Mouse (Mus musculus): ENCODE results near the gene Ireb2.
"Not testable (repeated sequence)": the region's sequence is repeated elsewhere in the genome, so short reads cannot be mapped to it uniquely, and the experiment has no call there.

Ireb2 gene

DNA sequence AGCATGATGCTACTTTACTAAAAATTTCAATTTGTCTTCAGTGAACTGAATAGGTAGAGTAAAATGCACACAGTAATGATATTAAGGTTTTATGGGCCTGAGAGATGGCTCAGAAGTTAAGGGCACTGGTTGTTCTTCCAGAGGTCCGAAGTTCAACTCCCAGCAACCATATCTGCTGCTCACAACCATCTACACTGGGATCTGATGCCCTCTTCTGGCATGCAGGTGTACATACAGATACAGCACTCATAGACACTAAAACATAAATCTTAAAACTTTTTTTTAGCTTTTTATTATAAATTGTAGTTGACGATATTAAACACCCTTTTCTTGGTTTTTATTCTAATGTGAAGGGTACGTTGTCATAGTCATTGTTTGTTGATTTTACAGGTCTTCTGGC, 33.5 kb downstream of the Ireb2 start:
- DNase-seq (ENCODE audit: low read depth, low spot score), result no peak

DNA sequence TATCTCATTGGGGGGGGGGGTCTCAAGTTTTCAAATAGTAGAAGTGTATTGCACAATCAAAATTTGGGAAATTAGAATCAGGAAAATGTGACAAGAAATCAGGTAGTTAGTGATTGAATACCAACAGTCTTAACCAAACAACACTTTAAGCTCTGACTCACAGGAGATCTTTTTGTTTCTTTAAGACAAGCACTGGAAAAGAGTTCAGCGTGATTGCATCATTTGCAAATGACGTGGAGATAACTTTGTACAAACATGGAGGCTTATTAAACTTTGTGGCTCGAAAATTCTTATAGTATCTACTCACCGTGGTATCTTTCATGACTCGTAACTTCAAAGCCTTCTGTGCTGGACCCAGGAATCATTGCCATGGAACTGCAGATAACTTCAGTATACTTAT, 45.9 kb downstream of the Ireb2 start:
- no peak for DNase-seq (ENCODE audit: low read depth, low spot score)

DNA sequence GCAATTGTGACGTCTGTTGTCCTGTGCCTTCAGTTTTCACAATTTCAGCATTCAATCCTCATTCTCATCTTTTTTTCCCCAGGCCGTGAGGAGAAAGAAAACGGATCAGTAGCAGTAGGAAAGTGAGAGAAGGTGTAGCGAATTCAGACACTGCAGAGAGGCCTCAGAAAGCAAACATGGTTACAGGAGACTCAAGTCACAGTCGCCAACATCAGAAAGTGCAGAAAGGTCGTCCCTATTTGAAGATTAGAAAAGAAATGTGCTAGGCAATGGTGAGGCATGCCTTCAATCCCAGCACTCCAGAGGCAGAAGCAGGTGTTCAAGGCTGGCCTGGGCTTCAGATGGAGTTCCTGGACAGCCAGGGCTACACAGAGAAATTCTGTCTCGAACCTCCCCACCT, 52.0 kb downstream of the Ireb2 start:
- DNase-seq (ENCODE audit: low read depth, low spot score), result no peak

DNA sequence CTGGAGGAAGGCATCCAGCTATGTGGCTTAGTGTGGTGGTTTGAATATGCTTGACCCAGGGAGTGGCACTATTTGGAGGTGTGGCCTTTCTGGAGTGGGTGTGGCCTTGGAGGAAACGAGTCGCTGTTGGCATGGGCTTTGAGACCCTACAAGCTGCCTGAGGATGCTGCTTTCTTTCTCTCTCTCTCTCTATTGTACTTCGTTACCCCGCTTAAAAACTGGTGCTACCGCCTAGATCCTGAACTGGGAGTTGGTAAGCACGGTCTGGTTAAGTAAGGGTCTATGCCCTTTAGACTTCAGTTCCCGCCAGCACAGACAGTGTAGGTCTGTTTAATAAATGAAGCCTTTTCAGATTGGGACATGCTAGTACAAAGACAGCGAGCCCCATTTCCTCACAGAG, 52.8 kb downstream of the Ireb2 start:
- DNase-seq (ENCODE audit: low read depth, low spot score), result peak; percentile 4

DNA sequence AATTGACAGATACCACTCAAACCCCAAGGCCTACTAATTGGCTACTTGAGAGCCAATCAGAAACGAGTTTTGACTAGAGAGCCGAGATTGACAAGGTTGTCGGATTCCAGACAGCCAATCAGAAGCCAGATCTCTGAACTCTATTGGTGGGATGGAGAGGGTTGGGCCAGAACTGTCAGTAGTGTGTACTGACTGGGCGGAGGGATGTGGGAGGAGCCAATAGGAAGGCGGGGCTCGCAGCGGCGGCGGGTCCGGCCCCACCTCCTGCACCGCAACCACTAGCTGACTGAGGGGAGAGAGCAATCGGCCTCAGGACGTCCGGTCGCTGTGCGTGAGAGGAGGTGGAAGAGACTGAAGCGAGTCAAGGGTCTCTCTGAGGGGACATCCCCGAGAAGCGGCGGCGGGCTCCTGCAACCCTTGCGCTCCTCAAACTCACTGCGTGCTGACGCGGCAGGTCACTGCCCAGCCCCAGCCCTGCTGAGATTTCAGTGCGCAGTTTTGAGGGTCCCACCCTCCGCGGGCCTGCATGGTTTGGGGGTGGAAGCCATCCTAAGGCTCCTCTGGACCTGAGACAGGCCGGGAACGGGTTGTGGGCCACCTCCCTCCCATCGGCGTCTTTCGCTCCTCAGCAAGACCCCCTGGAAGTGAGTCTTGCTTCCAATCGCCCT, 53.6 kb downstream of the Ireb2 start, which contains the start of gene Hykk:
Hykk (plus strand) TSS at position 274 of the 668 bp plus-strand sequence.
- DNase-seq (ENCODE audit: low read depth, low spot score), result peak; percentile 94

DNA sequence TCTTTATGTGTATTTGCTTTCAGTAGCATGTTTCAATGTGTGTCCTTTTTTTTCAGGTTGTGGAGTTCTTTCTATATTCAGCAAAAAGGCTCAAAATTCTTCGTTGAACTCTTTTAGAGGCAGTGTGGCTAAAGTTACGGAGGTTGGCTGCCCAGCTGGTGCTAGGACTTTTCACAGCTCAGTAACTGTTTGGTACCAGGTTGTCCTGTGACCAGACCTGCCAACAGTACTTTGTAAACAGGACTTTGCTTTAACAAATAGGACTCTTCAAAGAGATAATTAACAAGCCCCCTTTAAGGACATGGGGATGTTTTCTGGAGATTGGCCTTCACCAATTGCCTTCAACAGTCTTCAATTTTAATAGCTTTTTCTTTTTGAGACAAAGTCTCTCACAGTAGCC, 54.6 kb downstream of the Ireb2 start:
- no peak for DNase-seq (ENCODE audit: low read depth, low spot score)

DNA sequence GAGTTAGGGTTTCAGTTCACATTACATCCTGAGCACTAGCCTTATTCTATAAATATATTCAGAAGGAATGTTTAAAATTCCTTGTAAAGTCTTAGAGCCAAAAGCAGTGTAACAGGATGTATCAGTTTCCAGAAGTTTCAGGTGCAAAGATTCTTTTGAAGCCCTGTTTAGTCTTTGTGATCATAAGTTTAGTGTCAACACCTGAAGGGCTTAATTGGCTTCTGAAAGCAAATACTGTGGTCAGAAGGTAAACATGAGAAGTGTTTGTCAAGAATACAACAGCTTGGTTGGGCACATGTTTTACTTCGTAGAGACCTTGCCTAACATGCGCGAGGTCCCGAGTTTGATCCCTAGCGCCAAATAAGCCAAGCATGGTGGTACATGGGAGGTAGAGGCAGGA, 55.2 kb downstream of the Ireb2 start:
- no peak for DNase-seq (ENCODE audit: low read depth, low spot score)

DNA sequence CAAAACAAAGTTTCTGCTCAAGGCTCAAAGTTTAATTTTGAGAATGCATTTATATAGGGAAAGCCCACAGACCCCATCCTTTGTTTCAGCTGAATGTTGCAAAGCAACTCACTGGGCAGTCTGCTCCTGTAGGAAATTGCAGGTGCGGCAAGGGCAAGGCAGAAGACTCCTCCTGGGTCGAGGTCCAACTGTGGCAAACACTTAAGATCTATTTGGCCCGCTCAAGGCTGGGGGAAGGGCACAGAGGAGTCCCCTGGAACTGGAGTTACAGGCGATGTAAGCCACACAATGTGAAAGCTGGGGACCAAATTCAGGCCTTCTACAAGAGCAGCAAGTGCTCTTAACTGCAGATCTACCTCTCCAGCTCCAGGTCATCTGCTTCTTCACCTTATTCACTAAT, 56.4 kb downstream of the Ireb2 start:
- DNase-seq (ENCODE audit: low read depth, low spot score), result no peak

DNA sequence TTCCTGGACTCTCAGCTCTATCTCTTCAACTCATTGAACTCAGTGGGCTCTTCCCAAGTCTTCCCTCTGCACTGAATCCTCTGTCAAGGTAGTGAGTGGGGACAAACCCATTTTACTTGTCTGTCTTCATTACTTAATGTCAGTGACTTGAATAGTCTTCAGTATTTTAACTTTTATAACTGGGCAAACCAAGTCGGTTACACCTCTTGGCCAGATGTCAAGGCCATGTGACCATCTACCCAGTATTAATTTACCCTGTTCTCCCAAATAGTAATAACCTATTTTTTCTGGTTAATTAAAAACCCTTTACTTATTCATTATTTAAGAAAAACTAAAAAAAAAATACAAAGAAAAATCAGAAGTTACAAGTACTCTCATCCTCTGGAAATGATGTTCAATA, 67.2 kb downstream of the Ireb2 start:
- DNase-seq (ENCODE audit: low read depth, low spot score), result no peak

DNA sequence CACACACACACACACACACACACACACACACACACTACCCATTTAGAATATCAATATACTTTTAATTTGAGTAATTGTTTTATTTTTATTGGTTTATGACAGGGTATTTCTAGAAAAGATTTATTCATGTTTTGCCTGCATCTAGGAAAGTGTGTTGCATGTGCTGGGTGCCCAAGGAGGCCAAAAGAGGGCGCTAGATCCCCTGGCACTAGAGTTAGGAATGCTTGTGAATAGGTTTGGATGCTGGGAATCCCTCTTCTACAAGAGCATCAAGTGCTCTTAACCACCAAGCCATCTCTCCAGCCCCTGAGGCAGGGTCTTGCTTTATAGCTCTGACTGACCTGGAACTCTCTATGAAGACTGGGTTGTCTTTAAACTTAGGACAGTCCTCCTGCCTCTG, 68.2 kb downstream of the Ireb2 start:
- no peak for DNase-seq (ENCODE audit: low read depth, low spot score)

DNA sequence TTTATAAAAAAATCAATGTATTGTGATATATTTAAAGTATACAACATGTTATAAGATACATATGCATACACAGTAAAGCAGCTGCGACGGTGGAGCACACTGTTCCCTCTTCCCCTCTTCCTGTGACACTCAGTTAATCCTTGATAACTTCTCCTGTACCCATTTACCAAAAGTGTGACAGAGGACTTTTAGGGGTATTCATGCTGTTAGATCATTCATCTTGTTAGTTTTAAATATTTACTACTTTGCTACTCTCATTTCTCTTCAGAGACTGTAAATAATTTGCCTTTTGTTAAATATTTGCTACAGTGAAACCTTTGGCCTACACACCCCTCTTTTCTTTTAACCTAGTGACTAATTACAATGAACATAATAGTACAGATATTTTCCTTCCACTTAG, 68.8 kb downstream of the Ireb2 start:
- DNase-seq (ENCODE audit: low read depth, low spot score), result no peak

DNA sequence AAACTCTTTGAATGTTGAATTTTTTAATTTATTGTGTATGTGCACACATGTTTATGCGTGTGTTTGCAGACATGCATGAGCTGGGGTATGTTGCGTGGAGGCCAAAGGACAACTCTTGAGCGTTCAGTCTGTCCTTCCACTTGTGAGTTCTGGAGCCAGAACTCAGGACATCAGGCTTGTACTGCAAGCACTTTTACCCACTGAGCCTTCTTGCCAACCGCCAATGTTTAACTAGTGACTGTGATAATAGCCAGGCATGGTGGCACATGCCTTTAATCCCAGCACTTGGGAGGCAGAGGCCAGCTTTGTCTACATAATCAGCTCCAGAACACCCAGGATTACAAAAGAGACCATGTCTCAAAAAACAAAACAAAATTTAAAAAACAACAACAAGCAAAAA, 78.5 kb downstream of the Ireb2 start:
- DNase-seq (ENCODE audit: low read depth, low spot score), result no peak

DNA sequence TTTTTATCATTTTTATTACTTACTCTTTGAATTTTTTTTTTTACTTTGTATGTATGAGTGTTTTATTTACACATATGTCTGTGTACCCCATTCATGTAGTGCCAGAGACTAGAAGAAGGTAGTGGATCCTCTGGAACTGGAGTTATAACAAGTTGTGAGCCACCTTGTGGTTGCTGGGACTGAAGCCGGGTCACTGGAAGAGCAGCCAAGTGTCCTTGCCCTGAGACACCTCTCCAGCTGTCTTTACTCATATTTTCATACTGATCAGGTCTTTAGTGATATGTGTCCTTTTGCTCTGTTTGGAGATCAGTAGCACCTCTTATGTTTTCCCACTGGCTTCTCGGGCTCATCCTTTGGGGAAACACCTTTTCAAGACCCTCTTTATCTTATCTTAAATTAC, 80.9 kb downstream of the Ireb2 start:
- no peak for DNase-seq (ENCODE audit: low read depth, low spot score)

DNA sequence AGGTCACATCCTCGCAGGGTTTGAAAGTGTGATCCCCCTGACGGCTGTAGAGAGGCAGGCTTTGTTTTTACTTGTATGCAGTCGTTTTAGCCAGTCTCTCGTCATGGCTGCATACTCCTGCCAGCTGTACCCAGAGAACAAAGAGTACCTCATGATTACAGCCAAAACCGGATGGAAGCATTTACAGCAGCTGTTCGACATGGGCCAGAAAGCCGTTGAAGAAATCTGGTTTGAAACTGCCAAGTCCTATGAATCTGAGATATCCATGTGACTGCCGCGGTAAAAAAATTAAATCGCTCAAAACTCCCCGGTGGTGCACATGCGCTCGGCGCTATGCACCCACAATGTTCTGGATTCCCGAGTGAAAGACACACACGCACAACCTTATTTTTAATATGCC, 82.7 kb downstream of the Ireb2 start:
- DNase-seq (ENCODE audit: low read depth, low spot score), result no peak

DNA sequence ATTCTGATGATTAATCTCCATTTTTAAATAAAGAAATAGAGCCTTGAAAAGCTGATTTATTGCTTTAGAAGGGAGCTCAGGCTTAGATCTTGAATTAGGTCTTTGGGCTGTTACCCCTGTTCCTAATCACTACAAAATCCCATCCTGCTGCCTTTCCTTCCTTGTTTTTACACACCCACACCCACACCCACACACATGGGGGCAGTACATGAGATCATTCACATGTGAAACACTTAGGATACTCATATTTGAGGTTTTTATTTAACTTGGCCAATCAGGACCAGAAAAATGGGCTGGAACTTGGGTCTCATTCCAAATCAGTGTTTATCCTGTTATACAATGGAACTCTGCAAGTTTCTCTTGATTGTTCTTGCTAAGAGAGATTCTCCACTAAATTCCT, 85.9 kb downstream of the Ireb2 start:
- DNase-seq (ENCODE audit: low read depth, low spot score), result no peak

DNA sequence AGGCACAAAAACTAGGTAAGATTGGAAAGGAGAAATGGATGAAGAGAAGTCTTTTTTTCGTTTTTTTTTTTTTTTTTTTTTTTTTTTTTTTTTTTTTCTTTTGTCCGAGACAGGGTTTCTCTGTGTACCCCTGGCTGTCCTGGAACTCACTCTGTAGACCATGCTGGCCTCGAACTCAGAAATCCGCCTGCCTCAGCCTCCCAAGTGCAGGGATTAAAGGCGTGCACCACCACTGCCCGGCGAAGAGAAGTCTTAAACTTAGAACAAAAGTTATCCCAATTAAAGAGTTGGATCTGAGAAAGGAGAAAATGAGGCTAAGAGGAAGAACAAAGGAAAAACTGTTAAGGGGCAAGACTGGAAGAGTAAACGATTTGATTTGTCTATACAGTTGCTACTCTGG, 86.6 kb downstream of the Ireb2 start:
- DNase-seq (ENCODE audit: low read depth, low spot score), result not testable (repeated sequence)

DNA sequence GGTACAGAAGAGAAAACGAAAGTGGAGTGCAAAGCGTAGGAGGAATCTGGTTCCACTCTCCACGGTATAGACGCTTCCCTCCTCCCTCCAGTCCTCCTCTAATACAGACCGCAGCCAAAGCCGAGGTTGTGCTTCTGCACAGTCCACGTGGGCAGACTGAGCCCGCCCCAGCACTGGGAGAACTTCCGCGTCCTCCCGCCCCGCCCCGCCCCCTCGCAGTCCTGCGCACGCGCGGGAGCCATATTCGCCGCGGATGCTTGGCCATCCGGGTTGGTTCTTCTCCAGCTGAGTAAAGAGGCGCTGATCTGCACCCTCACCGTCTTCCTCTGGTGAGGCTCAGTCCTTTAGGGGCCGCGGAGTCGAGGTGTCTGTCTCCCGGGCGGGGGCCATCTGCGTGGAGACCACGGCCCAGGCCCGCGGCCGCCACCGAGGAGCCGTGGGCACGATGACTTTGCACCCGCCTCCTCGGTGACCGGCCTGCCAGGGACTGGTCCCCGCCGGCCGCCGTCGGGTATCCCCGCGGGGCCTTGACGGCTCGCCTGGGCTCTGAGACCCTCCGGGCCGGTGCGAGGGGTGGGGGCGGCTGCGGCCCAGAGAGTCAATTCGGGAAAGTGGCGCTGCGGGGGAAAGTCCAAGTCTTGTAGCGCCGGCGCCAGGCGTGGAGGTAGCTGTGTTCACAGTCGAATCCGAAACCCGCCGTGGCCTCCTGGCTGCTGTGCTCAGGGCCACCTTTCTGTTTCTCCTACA, 87.2 kb downstream of the Ireb2 start, which contains the start of the genes Psma4 and AY074887:
Psma4 (plus strand) TSS at position 216 of the 747 bp plus-strand sequence.
AY074887 (minus strand) TSS at position 424 of the 747 bp plus-strand sequence.
- DNase-seq (ENCODE audit: low read depth, low spot score), result peak; percentile 91

DNA sequence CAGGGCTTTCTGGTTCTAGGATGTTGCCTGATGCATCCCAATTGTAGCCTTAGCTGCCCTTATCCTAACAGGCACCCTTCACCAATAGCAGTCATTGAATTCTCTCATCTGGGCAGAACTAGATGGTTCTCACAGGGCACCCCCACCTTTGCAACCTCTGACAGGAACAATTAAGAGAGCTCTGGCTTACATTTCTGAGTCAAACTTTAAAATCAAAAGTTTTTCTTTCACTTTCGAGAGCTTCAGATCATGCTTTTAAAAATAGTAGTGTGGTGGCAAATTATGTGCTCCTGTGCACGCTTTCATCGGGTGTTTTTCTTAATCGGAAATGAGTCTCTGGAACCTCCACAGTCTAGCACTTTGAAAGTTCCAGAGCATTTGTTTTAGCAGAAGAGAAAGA, 97.5 kb downstream of the Ireb2 start:
- DNase-seq (ENCODE audit: low read depth, low spot score), result no peak
